Mouse (Mus musculus) G1E (cell line): Measurements from ENCODE around the gene Erbb4. TPM values are rescaled to one million over a fixed set of nuclear protein-coding genes. Genes with fewer than 3 reads are reported as not detected.
"Not testable (repeated sequence)": the region's sequence is repeated elsewhere in the genome, so short reads cannot be mapped to it uniquely, and the experiment has no call there.

ENCODE experiments used
- ATAC-seq: 2 replicates; pipeline ENCODE4 v1.8.0; 2016; ENCODE audit warnings: mild to moderate bottlenecking; ENCODE audit not compliant: insufficient number of reproducible peaks, poor library complexity, low FRiP score, severe bottlenecking; ENCODE audit errors: extremely low read depth
- DNase-seq: peaks from one replicate; pipeline ENCODE4 v3.0.0; 2012; ENCODE audit warnings: low spot score
- H3K27me3 ChIP-seq: 2 replicates; pipeline ENCODE4 v1.6.1; 2012; ENCODE audit warnings: mild to moderate bottlenecking, low read length, inconsistent platforms; ENCODE audit not compliant: insufficient read depth
- H3K36me3 ChIP-seq: replicated peaks from 2 replicates; pipeline ENCODE3; 2012; ENCODE audit warnings: mild to moderate bottlenecking, inconsistent platforms
- H3K4me1 ChIP-seq: 2 replicates; pipeline ENCODE4 v1.6.1; 2012; ENCODE audit warnings: low read depth, low read length, inconsistent platforms, mixed read lengths; ENCODE audit not compliant: insufficient read depth
- H3K4me3 ChIP-seq: 2 replicates; pipeline ENCODE4 v1.5.1; 2012; ENCODE audit warnings: low read depth, mild to moderate bottlenecking, inconsistent platforms, low read length, moderate library complexity, mixed read lengths
- H3K9me3 ChIP-seq: replicated peaks from 2 replicates; pipeline ENCODE4 v1.6.1; 2012; ENCODE audit warnings: inconsistent platforms
- CTCF ChIP-seq: IDR thresholded peaks from 2 replicates; pipeline ENCODE4 v1.5.1; 2012; ENCODE audit warnings: low read depth, low read length, inconsistent platforms, mixed read lengths
- GATA1 ChIP-seq: IDR thresholded peaks from 2 replicates; pipeline ENCODE4 v1.6.1; 2012; ENCODE audit warnings: borderline replicate concordance, low read length, inconsistent platforms, mixed read lengths
- GATA2 ChIP-seq: IDR thresholded peaks from 2 replicates; pipeline ENCODE4 v1.6.1; 2012; ENCODE audit warnings: low read depth, low read length, inconsistent platforms, borderline replicate concordance
- POLR2AphosphoS5 ChIP-seq: IDR thresholded peaks from 2 replicates; pipeline ENCODE4 v1.6.1; 2012; ENCODE audit warnings: low read depth, low read length, inconsistent platforms; ENCODE audit not compliant: insufficient replicate concordance
- TAL1 ChIP-seq: conservative IDR thresholded peaks from 2 replicates; pipeline ENCODE4 v1.6.1; 2012; ENCODE audit warnings: low read depth, low read length, inconsistent platforms, mixed read lengths
- polyA plus RNA-seq: library from polyadenylated mRNA; stranded (reverse); fragments of >175 nt; gene quantifications from 2 replicates; pipeline ENCODE4 v1.2.3, GENCODE M21; 2012
- total RNA-seq, 2 experiments: library from RNA; stranded (forward) in 1 of 2; stranded (reverse) in 1 of 2; fragments of 200-1000 nt in 1 of 2; fragments of >200 nt in 1 of 2; fragmentation: Nextera tagmentation in 1 of 2; gene quantifications; 2 replicates each; pipeline ENCODE4 v1.2.3; 2014 to 2017

Gene Erbb4
- total and polyA plus RNA-seq, 3 experiments, result 0.33 TPM; not detected in 2

DNA sequence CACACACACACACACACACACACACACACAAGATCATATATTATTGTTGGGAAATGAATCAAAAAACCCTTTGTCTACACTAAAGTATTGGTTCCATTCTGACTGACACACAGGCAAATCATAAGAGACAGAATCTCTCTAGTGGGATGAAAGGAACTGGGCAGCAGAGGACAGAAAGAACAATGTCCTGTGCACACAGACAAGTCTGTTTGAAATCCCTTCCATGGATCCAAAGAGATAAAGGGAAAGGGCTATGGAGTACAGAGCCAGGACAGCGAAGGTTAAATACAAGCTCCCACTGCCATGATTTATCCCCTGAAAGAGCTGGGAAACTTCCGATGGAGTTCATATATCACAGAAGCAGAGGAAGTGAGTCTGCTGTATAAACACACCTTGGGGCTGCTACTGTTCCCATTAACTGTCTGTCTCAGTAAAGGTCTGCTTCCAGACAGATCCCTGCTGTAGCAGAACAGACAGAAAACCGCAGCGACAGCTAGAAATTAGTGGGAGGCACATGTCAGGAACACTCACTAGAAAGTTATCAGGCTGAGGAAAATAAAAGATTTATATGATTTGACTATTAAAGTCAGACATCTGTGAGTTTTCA, 320.3 kb downstream of the Erbb4 start:
- H3K36me3 ChIP-seq, result no peaks in the 10 kb centered on the region
- DNase-seq (no peak), ATAC-seq (no peak)
- no peaks in the 10 kb centered on the region for H3K4me1 ChIP-seq
- no peaks in the 10 kb centered on the region for H3K9me3 ChIP-seq
- H3K27me3 ChIP-seq, result no peaks in the 10 kb centered on the region
- H3K4me3 ChIP-seq, result no peak overlapping the region
- TF ChIP-seq TAL1 (no peak), CTCF (no peak), GATA1 (no peak), POLR2AphosphoS5 (no peak), GATA2 (no peak)

GRCm38 (mm10) chr1:68780653-68781052, 327.2 kb downstream of the Erbb4 start:
- Histone ChIP-seq H3K4me1 (no peaks in the 10 kb centered on the region), H3K4me3 (no peak overlapping the region), H3K9me3 (no peaks in the 10 kb centered on the region), H3K36me3 (no peaks in the 10 kb centered on the region), H3K27me3 (no peaks in the 10 kb centered on the region)
- DNase-seq (no peak), ATAC-seq (no peak)
- TF ChIP-seq TAL1 (no peak), CTCF (no peak), GATA2 (no peak), POLR2AphosphoS5 (no peak), GATA1 (no peak)

- Histone ChIP-seq H3K27me3 (no peaks in the 10 kb centered on the region), H3K9me3 (no peaks in the 10 kb centered on the region), H3K4me1 (no peaks in the 10 kb centered on the region), H3K4me3 (no peak overlapping the region), H3K36me3 (no peaks in the 10 kb centered on the region)
- ATAC-seq (no peak), DNase-seq (no peak)
- TF ChIP-seq POLR2AphosphoS5, result no peak
- no peak for TF ChIP-seq CTCF
Observed at GRCm38 (mm10) chr1:68780032-68780431, 327.8 kb downstream of the Erbb4 start.

- H3K27me3 ChIP-seq, result not testable (repeated sequence)
Observed at GRCm38 (mm10) chr1:68766095-68766494, 341.8 kb downstream of the Erbb4 start.

GRCm38 (mm10) chr1:68762456-68762855, 345.4 kb downstream of the Erbb4 start:
- ATAC-seq (no peak), DNase-seq (no peak)
- Histone ChIP-seq H3K4me3 (no peak overlapping the region), H3K27me3 (no peaks in the 10 kb centered on the region), H3K36me3 (no peaks in the 10 kb centered on the region), H3K9me3 (no peaks in the 10 kb centered on the region), H3K4me1 (no peaks in the 10 kb centered on the region)
- TF ChIP-seq GATA1 (no peak), POLR2AphosphoS5 (no peak), CTCF (no peak), GATA2 (no peak), TAL1 (no peak)

More at GRCm38 (mm10) chr1:68766095-68766494, 341.8 kb downstream of the Erbb4 start:
- H3K4me3 ChIP-seq, DNase-seq, H3K4me1 ChIP-seq, H3K9me3 ChIP-seq, ATAC-seq, H3K36me3 ChIP-seq: not testable (repeated sequence)

DNA sequence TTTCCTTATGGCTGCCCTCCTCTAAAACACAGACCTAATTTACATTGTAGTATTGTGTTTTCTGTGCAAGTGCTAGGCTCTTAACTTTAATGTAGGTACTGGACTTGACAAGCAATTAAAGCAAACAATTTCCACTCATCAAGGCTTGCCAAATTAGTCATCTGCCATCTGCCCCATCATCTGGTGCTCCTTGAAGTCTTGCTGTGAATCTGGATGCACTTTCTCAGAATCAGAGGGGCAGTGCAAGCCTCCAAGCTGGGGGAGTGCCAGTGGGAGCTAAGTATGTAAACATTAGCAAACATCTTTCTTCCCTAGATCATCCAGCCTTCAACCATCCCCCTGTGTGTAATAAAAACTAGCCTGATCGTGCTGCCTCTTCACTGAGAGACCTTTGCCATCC, 358.9 kb downstream of the Erbb4 start:
- H3K9me3 ChIP-seq, result no peaks in the 10 kb centered on the region
- no peak for TF ChIP-seq POLR2AphosphoS5
- TF ChIP-seq TAL1, result no peak
- no peak for TF ChIP-seq GATA1
- no peak for TF ChIP-seq GATA2
- TF ChIP-seq CTCF, result no peak
- no peak for ATAC-seq

DNA sequence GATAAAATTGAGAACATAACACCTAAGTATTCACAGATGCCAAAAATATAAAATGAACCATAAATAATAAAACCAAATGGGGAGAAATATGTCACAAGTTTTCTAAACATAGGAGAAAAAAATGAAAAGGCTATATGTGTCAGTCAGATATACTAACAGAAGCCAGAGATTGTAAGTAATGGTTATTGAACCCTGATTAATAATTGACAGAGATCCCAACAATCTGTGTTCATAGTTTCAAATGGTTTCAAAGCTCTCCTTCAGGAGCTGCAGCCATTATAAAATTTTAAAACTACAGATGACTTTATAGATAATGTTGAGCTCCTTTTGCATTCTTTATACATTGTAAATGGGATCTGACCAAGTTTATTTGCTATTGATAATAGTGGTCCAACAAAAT, 426.4 kb downstream of the Erbb4 start:
- Histone ChIP-seq H3K4me3 (no peak overlapping the region), H3K4me1 (no peaks in the 10 kb centered on the region), H3K9me3 (no peaks in the 10 kb centered on the region), H3K27me3 (no peaks in the 10 kb centered on the region), H3K36me3 (no peaks in the 10 kb centered on the region)
- DNase-seq (no peak), ATAC-seq (no peak)
- TF ChIP-seq GATA1 (no peak), GATA2 (no peak), TAL1 (no peak), CTCF (no peak), POLR2AphosphoS5 (no peak)

More for the DNA sequence above, 358.9 kb downstream of the Erbb4 start:
- Histone ChIP-seq H3K4me3 (no peak overlapping the region), H3K27me3 (no peaks in the 10 kb centered on the region), H3K4me1 (no peaks in the 10 kb centered on the region), H3K36me3 (no peaks in the 10 kb centered on the region)
- DNase-seq, result no peak
